ENCODE assay signal across 10 mouse cellular contexts in the genomic region with DNA sequence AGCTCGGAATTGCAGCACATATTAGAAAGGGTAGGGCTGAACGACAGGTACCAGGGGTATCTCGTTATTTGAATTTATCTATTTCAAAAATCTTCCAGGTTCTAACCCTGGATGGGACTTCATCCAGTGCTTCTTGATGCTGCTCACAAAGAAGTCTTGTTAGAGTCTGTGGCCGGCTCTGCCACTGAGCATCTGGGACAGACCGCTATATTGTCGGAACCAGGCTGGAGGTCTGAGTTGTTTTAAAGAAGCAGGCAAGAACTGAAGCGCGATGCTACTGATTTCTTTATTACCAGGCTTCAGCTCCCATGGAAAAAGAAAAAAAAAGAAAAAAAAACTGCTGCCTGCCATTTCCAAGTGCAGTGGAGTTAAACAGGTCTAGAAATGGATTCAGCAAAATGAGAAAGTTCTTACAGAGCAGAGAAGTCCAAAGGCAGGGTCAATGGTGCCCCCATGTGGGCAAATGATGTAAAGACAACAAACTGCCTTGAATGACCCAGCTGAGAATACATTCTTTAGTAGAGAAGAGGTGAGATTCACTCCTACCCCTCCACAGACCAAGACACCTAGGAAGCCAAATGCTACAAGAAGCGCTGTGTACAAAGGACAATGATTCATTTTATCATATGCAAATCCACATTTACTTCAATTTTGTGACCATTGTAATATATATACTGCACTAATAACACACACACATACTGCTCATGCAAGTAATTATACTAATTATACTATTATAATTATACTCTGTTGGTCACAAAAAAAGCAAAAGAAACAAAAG.
DNase-seq lines count a peak whose midpoint lies in the region; ATAC-seq and TF ChIP-seq lines count a peak whose summit lies in the region.
"Had no signal": no experiment of that assay in that cellular context is flagged by ENCODE, and none has a peak within 500 bp of the region (broad histone marks: within the 10 kb centered on the region; RNA-seq: fewer than 3 reads in every experiment).

No protein-coding gene starts in this region.

- H3K9me3 ChIP-seq in heart, embryonic 10.5 days, result no peaks in the 10 kb centered on the region
- H3K9me3 ChIP-seq in midbrain, embryonic 16.5 days (replicated peaks; ENCODE audit: control insufficient read depth, low read length, poor library complexity, severe bottlenecking), result no peaks in the 10 kb centered on the region
- H3K9me3 ChIP-seq: limb, embryonic 15.5 days had no signal

- POLR2A ChIA-PET in Patski (lab: Charles Lee), result no interaction called here

- TF ChIP-seq CTCF in Patski (IDR thresholded peaks at IDR 0.05), result peak; percentile 72

- H3K9ac ChIP-seq in midbrain, embryonic 16.5 days (ENCODE audit: low read depth, low read length), result no peak overlapping the region
- H3K9ac ChIP-seq: limb, embryonic 15.5 days had no signal

- no peak overlapping the region for H3K27ac ChIP-seq in heart, embryonic 10.5 days
- no peak overlapping the region for H3K27ac ChIP-seq in midbrain, embryonic 16.5 days (ENCODE audit: low read length)
- H3K27ac ChIP-seq: limb, embryonic 15.5 days had no signal

- 75% methylated on average over 9 of the region's 9 CpGs for WGBS in heart, embryonic 10.5 days
- 66% methylated on average over 9 of the region's 9 CpGs for WGBS in midbrain, embryonic 16.5 days

- in situ Hi-C loops in Patski (cut with MboI; ENCODE audit: low pct_unique_long_range_greater_than_20kb), result no loop called here

- ATAC-seq in Patski, result peak; percentile 65
- ATAC-seq in common myeloid progenitor, adult 5-6 weeks (replicated peaks; ENCODE audit: low read depth, poor library complexity, severe bottlenecking), result peak; percentile 71; the same call in 1 of the 2 replicates
- peak; percentile 86 for ATAC-seq in midbrain, embryonic 16.5 days

- H3K27me3 ChIP-seq in heart, embryonic 10.5 days (ENCODE audit: insufficient read depth, poor library complexity, severe bottlenecking), result no peaks in the 10 kb centered on the region
- no peaks in the 10 kb centered on the region for H3K27me3 ChIP-seq in Patski
- H3K27me3 ChIP-seq in midbrain, embryonic 16.5 days (ENCODE audit: control insufficient read depth, insufficient read depth, low read depth, low read length), result no peaks in the 10 kb centered on the region
- H3K27me3 ChIP-seq: limb, embryonic 15.5 days had no signal

- no peaks in the 10 kb centered on the region for H3K4me1 ChIP-seq in heart, embryonic 10.5 days
- 0 out of 2 replicates have a peak, but pooled peaks cover 2% of the 10 kb centered on the region for H3K4me1 ChIP-seq in midbrain, embryonic 16.5 days (ENCODE audit: control insufficient read depth, insufficient read depth, low read length)
- H3K4me1 ChIP-seq: limb, embryonic 15.5 days had no signal

- DNase-seq in heart, adult 18-20 months, result peak; percentile 3 to 40
- no peak for DNase-seq in heart, embryonic 10.5 days (ENCODE audit: low spot score)
- DNase-seq in Patski (ENCODE audit: low read depth, low spot score), result no peak
- peak; percentile 58 for DNase-seq in heart, postnatal 4 days
- DNase-seq in left cerebral cortex, adult 9 months (ENCODE audit: low spot score in 2 of 2), result peak; percentile 36 to 88
- no peak for DNase-seq in ovary, postnatal 36 days (ENCODE audit: low spot score)

- H3K36me3 ChIP-seq in heart, embryonic 10.5 days, result no peaks in the 10 kb centered on the region
- H3K36me3 ChIP-seq in midbrain, embryonic 16.5 days (ENCODE audit: control insufficient read depth, insufficient read depth, low read length), result no peaks in the 10 kb centered on the region
- H3K36me3 ChIP-seq: G1E; limb, embryonic 15.5 days had no signal

- H3K4me3 ChIP-seq in heart, embryonic 10.5 days, result no peak overlapping the region
- H3K4me3 ChIP-seq in midbrain, embryonic 16.5 days (ENCODE audit: low read depth, low read length), result no peak overlapping the region
- H3K4me3 ChIP-seq: limb, embryonic 15.5 days had no signal

- CTCF ChIA-PET in Patski (lab: Charles Lee), result interaction anchor here (1.0 to 1.2 kb wide), 2 partner anchors 13 to 19 kb away, joined by 3 to 4 read pairs; no protein-coding TSS in a partner anchor

- H3K4me2 ChIP-seq in midbrain, embryonic 16.5 days (ENCODE audit: low read length), result 0 out of 2 replicates have a peak overlapping the region, but pooled peaks have one; percentile 4
- H3K4me2 ChIP-seq: limb, embryonic 15.5 days had no signal

Comparison
In these comparisons a context has a peak if more than half of its experiments do, and no peak if none do; other contexts are left out.
1. DNase-seq: peak in heart, adult 18-20 months (2 of 2), heart, postnatal 4 days (single experiment) and left cerebral cortex, adult 9 months (2 of 2); none in heart, embryonic 10.5 days (single experiment), Patski (single experiment) and ovary, postnatal 36 days (single experiment).
2. Peak in every context shown above with its lines, with median percentiles within 50 percentile points of each other: ATAC-seq.